Mouse (Mus musculus) lung, adult 18-20 months (tissue): ENCODE data around the gene Zfp462.

ENCODE experiments used
- DNase-seq, 2 experiments: peaks; one replicate each; pipeline ENCODE4 v3.0.0; 2022; ENCODE audit warnings: mixed read lengths in 2 of 2

Zfp462 gene

DNA sequence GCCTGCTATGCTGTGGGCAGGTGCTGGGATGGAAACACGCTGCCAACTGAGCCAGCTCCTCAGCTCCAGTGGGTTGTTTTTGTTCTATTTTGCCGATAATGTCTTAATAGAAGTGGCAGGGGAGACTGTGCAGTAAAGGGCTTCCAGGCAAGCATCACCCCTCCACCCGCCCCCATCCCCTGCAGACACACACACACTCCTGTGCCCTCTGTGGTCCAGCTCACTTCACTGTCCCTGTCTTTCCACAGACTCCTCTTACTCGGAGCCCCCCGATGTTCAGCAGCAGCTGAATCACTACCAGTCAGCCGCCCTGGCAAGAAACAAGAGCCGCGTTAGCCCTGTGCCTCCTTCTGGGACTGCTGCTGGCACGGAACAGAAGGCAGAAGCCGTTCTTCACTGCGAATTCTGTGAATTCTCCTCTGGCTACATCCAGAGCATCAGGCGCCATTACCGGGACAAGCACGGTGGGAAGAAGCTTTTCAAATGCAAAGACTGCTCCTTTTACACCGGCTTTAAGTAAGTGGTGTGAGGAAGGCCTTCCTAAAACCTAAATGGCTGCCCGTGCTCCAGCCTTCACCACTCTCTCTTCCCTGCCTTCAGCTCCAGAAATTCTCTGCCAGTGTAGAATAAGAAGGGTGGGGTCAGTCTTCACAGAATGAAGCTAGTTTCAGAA is 105.2 kb downstream of the Zfp462 start:
- DNase-seq = no peak

- DNase-seq = no peak
Observed at GRCm38 (mm10) chr4:55051345-55051744, 106.5 kb downstream of the Zfp462 start.

DNA sequence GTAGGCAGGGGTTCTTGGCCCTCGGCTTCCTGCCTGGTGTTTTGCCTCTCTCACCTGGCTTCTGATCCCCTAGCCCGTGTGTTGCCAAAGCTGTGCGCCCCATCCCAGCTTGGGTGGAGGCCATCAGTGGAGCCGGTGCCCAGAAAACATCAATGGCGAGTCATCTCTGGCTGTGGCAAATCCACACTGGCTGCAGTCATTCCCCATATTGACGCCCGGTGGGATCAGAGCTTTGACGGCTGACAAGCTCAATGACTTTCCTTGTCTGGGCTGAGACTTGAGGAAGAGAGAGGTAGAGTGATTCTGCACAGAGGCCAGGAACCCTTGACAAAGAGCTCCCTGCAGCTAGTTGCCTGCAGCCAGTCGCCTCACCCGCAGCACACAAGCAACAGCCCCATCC is 107.8 kb downstream of the Zfp462 start:
- no peak for DNase-seq

GRCm38 (mm10) chr4:55057666-55058455 is 113.0 kb downstream of the Zfp462 start:
- peak in 1 of 2 experiments; percentile 27 for DNase-seq

DNA sequence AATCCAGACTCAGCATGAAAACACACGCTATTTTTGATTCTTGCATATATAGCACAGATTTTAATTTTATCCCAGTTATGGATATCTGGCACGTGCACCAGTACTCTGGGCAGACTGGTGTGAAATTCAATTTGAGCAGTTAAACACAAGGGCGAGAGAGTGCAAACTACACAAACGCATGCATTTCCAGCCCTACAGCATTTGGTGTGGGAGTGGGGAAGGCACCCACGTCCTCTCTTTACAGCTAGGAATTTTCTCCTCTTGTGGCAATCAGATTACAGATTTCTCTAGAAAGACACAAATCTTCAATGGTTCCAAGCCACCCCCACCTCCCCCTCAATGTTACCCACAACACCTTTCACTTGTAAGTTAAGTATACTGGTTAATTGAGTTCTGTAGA is 114.1 kb downstream of the Zfp462 start:
- no peak for DNase-seq

DNA sequence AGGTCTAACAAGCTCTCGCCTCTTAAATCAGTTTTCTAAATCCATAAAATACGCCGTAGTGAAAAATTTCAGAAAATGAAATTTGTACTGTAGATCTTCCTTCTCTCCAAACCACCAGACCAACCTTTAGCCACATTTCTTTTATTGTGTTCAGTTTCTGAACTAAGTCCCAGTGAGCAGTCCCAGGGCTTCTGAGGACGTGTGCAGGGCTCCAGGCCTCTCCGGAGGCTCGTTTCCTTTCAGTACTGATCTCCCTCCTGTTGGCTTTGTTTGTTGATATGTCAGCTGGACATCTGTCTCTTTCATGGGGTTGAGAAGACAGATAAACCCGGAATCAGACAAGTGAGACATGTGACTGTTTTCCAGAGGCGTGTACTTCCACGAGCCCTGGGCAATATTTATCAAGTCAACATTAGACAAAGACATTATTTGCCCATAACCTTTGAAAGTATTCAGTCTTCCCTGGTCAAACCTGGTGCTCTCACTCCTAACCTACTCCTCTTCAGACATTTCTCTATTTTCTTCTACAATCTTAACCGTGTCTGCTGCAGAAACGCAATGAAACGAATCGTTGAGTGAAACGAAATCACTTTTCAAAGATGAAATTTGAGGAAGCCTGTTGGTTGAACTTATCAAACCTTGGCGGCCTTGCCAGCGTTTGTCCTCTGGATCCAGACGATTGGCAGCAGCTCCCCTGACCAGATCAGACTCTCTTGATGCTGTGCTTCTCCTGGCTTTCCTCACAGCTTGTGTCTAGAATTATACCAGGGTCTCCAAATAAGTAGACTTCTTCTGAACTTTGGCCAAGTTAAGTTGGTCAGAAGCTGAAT is 121.7 kb downstream of the Zfp462 start:
- no peak for DNase-seq

DNA sequence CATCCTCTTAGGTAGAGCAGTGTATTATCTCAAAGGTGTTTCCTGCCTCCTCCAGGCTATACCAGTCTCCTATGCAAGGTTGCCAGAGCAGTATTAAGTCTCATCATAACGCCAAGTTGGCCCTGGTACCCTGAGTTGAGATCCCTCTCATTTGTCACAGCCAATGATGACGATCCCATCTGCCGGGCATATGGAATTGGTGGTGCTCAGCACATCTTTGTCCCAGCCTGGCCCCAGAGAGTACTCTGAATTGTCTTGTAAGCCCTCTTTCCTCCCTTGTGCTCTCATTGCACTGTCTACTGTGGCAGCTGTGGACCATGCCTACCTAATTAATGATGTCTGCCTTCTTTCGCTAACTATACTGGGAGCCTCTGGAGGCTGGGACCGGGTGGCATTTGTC is 126.7 kb downstream of the Zfp462 start:
- no peak for DNase-seq

GRCm38 (mm10) chr4:55077133-55077889 is 132.5 kb downstream of the Zfp462 start:
- DNase-seq = peak in 1 of 2 experiments; percentile 15

- DNase-seq = peak; percentile 17 to 64
Observed at GRCm38 (mm10) chr4:55077902-55078716, 133.3 kb downstream of the Zfp462 start.

DNA sequence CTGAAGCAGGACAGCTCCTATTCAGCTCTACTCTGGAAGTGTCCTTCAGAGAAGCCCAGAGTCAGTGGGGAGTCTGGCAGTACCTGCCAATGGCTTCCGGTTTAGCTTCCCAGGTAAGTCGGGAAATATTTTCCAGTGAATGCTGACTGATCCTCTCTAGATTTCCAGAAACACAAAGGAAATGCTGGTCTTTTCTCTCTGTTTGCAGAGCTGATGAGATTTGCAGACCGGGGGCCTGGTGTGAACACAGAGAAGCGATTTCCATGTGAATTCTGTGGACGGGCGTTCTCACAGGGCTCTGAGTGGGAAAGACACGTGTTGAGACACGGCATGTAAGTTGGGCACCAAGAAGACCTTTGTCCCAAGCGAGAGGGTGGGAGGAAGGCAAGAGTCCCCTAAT is 134.2 kb downstream of the Zfp462 start:
- DNase-seq = no peak

DNA sequence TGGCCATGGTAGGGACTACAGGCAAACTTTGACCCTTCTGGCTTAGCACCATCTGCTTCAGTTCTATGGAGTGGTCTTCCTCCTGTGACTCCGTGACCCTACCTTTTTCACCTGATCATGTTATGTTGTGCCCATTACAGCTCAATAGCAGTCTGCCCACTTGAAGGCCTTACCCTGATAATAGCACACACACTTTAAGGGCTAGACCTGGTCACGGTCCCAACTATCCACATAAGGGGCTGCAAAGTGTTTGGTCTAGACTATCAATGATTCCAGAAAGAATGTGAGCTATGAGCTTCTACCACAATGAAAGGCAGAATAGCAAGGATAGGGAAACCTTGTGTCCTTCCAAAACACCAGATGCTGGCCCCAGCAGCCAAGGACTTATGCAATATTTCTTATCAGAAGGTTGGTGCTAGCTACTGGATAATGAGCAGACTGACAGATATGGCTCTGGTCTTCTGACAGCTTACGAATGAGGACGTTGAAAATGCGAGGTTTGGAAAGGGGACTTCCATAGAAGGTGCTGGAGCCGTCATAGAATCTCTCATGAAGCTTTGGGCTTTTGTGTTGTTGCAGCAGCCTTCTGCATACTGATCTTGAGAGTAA is 139.3 kb downstream of the Zfp462 start:
- DNase-seq = peak in 1 of 2 experiments; percentile 47

DNA sequence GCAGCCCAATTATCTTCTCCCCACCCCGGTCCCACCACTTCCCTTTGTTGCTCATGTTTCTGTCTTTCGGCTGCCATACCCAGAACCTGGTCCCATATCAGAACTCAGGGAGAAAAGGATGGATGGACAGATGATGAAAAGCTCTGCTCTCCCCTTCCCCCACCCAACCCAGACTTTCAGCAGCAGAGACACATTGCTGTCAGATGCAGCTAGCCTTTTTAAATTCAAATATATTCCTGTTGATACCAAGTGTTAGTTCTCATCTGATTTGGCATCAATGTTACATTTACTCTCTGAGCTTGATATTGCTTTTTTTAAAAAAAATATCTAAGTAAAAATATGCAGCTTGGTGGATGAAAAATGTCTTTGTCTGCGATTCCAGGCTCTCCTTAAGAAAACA is 143.3 kb downstream of the Zfp462 start:
- no peak for DNase-seq

- no peak for DNase-seq
Observed at GRCm38 (mm10) chr4:55088922-55089321, 144.1 kb downstream of the Zfp462 start.

DNA sequence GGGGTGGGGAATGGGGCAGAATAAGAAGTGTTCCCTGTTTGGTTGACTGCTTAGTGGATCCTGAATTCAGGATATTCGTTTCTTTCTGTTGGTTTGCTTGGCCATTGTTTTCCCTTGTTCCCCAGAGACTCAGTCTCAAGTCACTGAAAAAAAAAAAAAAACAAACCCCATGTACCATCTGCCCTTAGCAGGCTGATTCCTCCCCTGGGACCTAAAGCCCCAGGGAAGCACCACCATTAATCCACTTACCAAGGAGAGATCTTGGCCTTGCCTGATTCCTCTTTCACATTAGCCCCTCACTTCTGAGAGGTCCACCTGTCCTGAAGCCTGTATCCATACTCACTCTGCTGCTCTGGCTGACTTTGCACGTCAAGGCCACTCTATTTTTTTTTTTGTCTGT is 152.3 kb downstream of the Zfp462 start:
- DNase-seq = no peak

DNA sequence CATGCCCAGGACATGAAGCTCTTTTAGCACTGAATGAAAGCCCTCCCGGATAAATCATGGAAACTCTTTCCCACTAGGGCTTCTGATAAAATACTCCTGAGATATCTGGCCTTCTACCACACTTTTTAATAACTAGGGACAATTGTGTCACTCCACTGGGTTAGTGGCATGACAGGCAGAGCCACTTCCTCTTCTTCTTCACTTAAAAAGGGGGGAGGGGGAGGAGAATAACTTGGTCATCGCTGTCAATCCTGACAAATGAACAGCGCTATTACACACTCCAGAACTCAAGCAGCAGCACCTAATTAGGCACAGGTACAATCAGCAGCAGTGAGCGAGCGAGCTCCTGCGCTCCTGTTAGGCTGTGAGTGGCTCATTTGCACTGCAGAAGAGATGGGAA is 153.5 kb downstream of the Zfp462 start:
- DNase-seq = no peak

DNA sequence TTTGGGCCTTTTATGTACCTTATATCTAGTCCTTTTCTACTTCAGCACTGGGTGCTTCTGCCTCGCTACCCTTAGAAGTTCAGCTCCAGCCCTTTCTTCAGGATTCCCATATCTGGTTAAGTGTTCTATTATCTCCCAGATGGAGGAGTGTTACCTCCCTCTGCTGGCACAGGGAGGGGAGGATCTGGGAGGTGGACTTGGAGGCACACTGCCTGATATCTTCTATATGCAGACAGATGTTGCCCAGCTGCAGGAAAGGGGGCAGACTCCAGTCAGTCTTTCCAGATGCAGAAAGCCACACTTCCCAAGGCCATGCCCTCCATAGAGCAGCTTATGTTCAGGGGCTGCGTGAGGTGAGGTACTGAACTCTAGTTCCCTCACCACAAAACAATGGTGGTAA is 156.0 kb downstream of the Zfp462 start:
- DNase-seq = no peak

- DNase-seq = peak; percentile 15 to 36
Observed at GRCm38 (mm10) chr4:55101601-55102000, 156.8 kb downstream of the Zfp462 start.

GRCm38 (mm10) chr4:55102382-55102781 is 157.5 kb downstream of the Zfp462 start:
- no peak for DNase-seq

DNA sequence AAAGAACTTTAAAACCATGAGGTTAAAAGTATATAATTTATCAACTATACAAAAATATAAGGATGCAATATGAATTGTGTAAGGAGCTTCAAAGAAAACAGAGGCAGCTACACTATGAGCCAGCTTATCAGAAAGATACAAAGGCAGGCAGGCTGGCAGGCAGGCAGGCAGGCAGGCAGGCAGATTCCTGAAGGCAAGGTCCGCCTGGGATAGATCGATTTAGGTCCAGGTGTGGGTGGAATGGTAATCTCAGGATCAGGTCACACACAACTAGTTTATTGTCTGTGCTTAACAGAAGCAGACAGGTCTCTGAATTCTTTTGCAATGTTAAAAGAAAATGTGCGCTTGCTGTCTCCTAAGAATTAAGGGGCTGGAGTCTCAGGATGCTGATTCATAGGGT is 158.7 kb downstream of the Zfp462 start:
- no peak for DNase-seq

- no peak for DNase-seq
Observed at GRCm38 (mm10) chr4:55117839-55118487, 173.1 kb downstream of the Zfp462 start.

DNA sequence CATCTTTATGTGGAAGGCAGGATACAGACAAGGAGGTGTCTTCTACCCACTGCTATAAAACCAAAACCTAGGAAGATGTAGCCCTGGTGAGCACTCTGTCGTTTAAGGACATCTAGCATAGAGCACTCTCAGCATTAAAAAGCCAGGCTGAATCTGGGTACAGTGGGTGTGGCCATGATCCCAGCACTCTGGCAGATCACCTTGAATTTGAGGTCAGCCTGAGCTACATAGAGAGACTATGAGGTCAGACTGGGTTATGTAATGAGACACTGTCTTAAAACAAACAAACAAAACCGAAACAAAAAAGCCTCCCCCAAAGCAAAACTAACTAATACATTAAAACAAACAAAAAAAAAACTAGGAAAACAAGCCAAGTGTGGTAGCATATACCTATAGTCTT is 176.3 kb downstream of the Zfp462 start:
- DNase-seq = no peak
